8 mouse cellular contexts compared by ENCODE assay signal in the genomic region with DNA sequence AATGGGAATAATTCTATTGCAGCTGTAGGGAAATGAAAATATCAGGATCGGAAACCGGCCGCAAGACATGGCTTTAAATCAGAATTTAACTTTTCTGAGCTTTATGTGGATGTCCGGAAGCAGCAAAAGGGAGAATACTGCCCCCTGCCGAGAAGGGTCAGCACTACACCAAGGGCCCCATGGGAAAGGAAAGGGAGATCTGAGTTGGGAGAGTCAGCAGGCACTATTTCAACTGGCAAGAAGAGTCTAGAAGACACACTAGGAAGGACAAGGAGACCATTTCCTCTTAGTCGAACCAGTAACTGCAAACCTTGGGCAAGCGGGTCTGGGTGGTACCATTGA. TPM values are rescaled to one million over a fixed set of nuclear protein-coding genes. Genes with fewer than 3 reads are reported as not detected.
A peak's percentile ranks its signal among the peaks of the same experiment; 100 is the strongest.
DNase-seq lines count a peak whose midpoint lies in the region; ATAC-seq and TF ChIP-seq lines count a peak whose summit lies in the region.

No protein-coding gene starts in this region.

- peak overlapping the region; percentile 92 for H3K4me3 ChIP-seq in cortical plate, adult 2 months (ENCODE audit: insufficient read depth, low read length)
- H3K4me3 ChIP-seq in megakaryocyte, embryonic 14.5 days (replicated peaks) = peak overlapping the region; percentile 90

- H3K27ac ChIP-seq in cortical plate, adult 2 months (ENCODE audit: insufficient read depth, low read length) = no peak overlapping the region

- no peaks in the 10 kb centered on the region for H3K36me3 ChIP-seq in megakaryocyte, embryonic 14.5 days (replicated peaks; ENCODE audit: low read length)

- peak; percentile 79 for ATAC-seq in activated CD4-positive, CD25-positive, alpha-beta regulatory T cell, adult 4 months

- DNase-seq in gastrocnemius, postnatal 10 days = peak; percentile 76
- peak; percentile 88 for DNase-seq in induced T-regulatory cell, adult 2 months (ENCODE audit: low read depth)
- peak; percentile 73 to 85 for DNase-seq in left cerebral cortex, adult 8-10 months (ENCODE audit: low spot score in 2 of 2)
- DNase-seq in right cerebral cortex, adult 2 months (ENCODE audit: low spot score in 2 of 2) = peak; percentile 91 to 93
- peak; percentile 78 for DNase-seq in urinary bladder, postnatal 14 days (ENCODE audit: low spot score)

- no peaks in the 10 kb centered on the region; the same call in 1 of the 2 replicates for H3K4me1 ChIP-seq in cortical plate, adult 2 months (ENCODE audit: control insufficient read depth, insufficient read depth, low read length)
- H3K4me1 ChIP-seq in megakaryocyte, embryonic 14.5 days = peaks cover 47% of the 10 kb centered on the region

- no peak for TF ChIP-seq POLR2A in cortical plate, adult 2 months (IDR thresholded peaks at IDR 0.05; ENCODE audit: extremely low read depth, insufficient read depth, low read length)

- H3K9me3 ChIP-seq in megakaryocyte, embryonic 14.5 days = no peaks in the 10 kb centered on the region; the same call in 1 of the 2 replicates

- TF ChIP-seq CTCF in cortical plate, adult 2 months (IDR thresholded peaks at IDR 0.05; ENCODE audit: extremely low read depth, insufficient read depth, low read length) = peak; percentile 84

- H3K27me3 ChIP-seq in megakaryocyte, embryonic 14.5 days (replicated peaks) = peaks cover 49% of the 10 kb centered on the region

RNA-seq across cellular contexts. Expression of a gene that starts 0.8 kb away (rescaled TPM):
- polyA plus RNA-seq in activated CD4-positive, CD25-positive, alpha-beta regulatory T cell, adult 4 months (2017; shearing (Covaris generic)) = not detected
- polyA plus RNA-seq in cortical plate, adult 2 months (2012; rRNA removed) = 88.0 and 88.1 TPM in 2 replicates
- total RNA-seq in gastrocnemius, postnatal 10 days (2021) = 1 to 10 TPM in 1 of 2 experiments, under 1 TPM in 1; 0.85 to 1.2 TPM
- total RNA-seq in left cerebral cortex, adult 8-10 months (2022) = 100 to 1,000 TPM; 112 to 128 (median 121) TPM
- polyA plus RNA-seq in megakaryocyte, embryonic 14.5 days (2012; ENCODE audit: insufficient read depth, low replicate concordance) = 0.41 TPM in 1 of 2 replicates, not detected in the other

RNA-seq across cellular contexts. Expression of a gene that starts 24.2 kb away (rescaled TPM):
- 10 to 100 TPM; 62.8 to 78.6 TPM for polyA plus RNA-seq in activated CD4-positive, CD25-positive, alpha-beta regulatory T cell, adult 4 months (2017; shearing (Covaris generic))
- polyA plus RNA-seq in cortical plate, adult 2 months (2012; rRNA removed) = 51.8 and 56.3 TPM in 2 replicates
- 10 to 100 TPM; 49.8 to 58.8 TPM for total RNA-seq in gastrocnemius, postnatal 10 days (2021)
- total RNA-seq in left cerebral cortex, adult 8-10 months (2022) = 10 to 100 TPM; 42.1 to 50.3 (median 47.5) TPM
- 8,612 and 27,789 TPM in 2 replicates for polyA plus RNA-seq in megakaryocyte, embryonic 14.5 days (2012; ENCODE audit: insufficient read depth, low replicate concordance)

RNA-seq across cellular contexts. Expression of a gene that starts 38.8 kb away (rescaled TPM):
- not detected for polyA plus RNA-seq in activated CD4-positive, CD25-positive, alpha-beta regulatory T cell, adult 4 months (2017; shearing (Covaris generic))
- polyA plus RNA-seq in cortical plate, adult 2 months (2012; rRNA removed) = 6.3 and 6.8 TPM in 2 replicates
- 10 to 100 TPM; 74.8 to 78.2 TPM for total RNA-seq in gastrocnemius, postnatal 10 days (2021)
- total RNA-seq in left cerebral cortex, adult 8-10 months (2022) = 1 to 10 TPM; 4.3 to 4.8 (median 4.4) TPM
- polyA plus RNA-seq in megakaryocyte, embryonic 14.5 days (2012; ENCODE audit: insufficient read depth, low replicate concordance) = not detected in 2 replicates

RNA-seq across cellular contexts. Expression of a gene that starts 47.8 kb away (rescaled TPM):
- polyA plus RNA-seq in activated CD4-positive, CD25-positive, alpha-beta regulatory T cell, adult 4 months (2017; shearing (Covaris generic)) = under 1 TPM in 1 of 2 experiments, not detected in 1; 0.63 TPM
- polyA plus RNA-seq in cortical plate, adult 2 months (2012; rRNA removed) = 0.23 and 0.25 TPM in 2 replicates
- under 1 TPM; 0.35 to 0.36 TPM for total RNA-seq in gastrocnemius, postnatal 10 days (2021)
- under 1 TPM in 3 of 4 experiments, not detected in 1; 0.23 to 0.68 (median 0.28) TPM for total RNA-seq in left cerebral cortex, adult 8-10 months (2022)
- not detected in 2 replicates for polyA plus RNA-seq in megakaryocyte, embryonic 14.5 days (2012; ENCODE audit: insufficient read depth, low replicate concordance)

Comparison
In these comparisons a context has a peak if more than half of its experiments do, and no peak if none do; other contexts are left out.
1. RNA of a gene that starts 0.8 kb away (polyA plus RNA-seq): 88.0 to 88.1 TPM in cortical plate, adult 2 months; 0.41 TPM in megakaryocyte, embryonic 14.5 days and not detected in activated CD4-positive, CD25-positive, alpha-beta regulatory T cell, adult 4 months; every median in the first group is over 10 times any median in the second.
2. RNA of a gene that starts 24.2 kb away (polyA plus RNA-seq): 8,612 to 27,789 TPM in megakaryocyte, embryonic 14.5 days; 62.8 to 78.6 TPM in activated CD4-positive, CD25-positive, alpha-beta regulatory T cell, adult 4 months and 51.8 to 56.3 TPM in cortical plate, adult 2 months; every median in the first group is over 100 times any median in the second.
3. Peak in every context shown above with its lines, with median percentiles within 50 percentile points of each other: DNase-seq.